Mouse (Mus musculus) embryonic fibroblast, embryonic 13.5 days (primary cell): ENCODE measurements at regions not wholly inside any gene's neighbourhood (a gene's known extent, or its start where the extent isn't known, plus 50 kb on each side); places are given as distances from the start of the nearest gene placed in this dataset.

Experiments used
- CTCF ChIP-seq: IDR thresholded peaks from 2 replicates; pipeline ENCODE4 v1.5.1; 2011; ENCODE audit warnings: mild to moderate bottlenecking, control low read depth, low read length, moderate library complexity, borderline replicate concordance; ENCODE audit not compliant: insufficient read depth
- POLR2A ChIP-seq: IDR thresholded peaks from 2 replicates; pipeline ENCODE4 v1.6.1; 2011; ENCODE audit warnings: low read depth, mild to moderate bottlenecking, control low read depth, low read length, moderate library complexity

DNA sequence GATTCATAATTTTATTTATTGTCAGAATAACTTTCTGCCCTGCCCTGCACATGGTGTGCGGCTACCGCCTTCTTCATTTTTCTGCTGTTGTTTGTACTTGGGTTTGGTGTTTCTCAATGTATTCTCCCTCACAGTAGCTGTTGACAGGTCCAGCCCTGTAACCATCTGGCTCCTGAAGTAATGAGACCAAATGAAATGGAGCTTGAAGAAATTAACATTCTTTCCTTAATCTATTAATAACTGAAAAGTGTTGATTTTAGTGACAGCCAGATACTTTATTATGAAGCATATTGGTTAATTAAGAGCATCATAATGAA is 214.0 kb upstream of the Pter start:
- TF ChIP-seq POLR2A (no peak), CTCF (no peak)
